Mouse (Mus musculus): ENCODE results near the gene Atp13a3.
"Not testable (repeated sequence)": the region's sequence is repeated elsewhere in the genome, so short reads cannot be mapped to it uniquely, and the experiment has no call there.

Atp13a3 gene

DNA sequence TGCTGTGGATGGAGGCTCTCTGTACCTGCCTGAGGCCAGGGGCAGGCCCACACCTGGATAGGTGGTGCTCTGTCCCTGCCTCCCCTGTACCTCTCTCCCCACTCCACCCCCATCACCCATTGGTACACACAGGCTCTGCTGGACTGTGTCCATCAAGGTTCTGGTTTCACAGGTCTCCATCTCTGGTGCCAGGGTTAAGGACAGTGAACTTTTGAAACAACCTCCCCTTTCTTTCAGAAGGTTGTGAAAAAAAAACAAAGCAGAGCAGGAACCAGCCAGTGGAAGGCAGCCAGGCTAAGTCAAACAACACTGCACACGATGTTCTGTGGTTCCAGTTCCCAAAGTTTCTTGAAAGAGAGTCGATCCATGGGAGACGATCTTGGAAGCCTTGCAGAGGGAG lies 6.9 kb upstream of the Atp13a3 start:
- in situ Hi-C loops (cut with MboI), result no loop called here

DNA sequence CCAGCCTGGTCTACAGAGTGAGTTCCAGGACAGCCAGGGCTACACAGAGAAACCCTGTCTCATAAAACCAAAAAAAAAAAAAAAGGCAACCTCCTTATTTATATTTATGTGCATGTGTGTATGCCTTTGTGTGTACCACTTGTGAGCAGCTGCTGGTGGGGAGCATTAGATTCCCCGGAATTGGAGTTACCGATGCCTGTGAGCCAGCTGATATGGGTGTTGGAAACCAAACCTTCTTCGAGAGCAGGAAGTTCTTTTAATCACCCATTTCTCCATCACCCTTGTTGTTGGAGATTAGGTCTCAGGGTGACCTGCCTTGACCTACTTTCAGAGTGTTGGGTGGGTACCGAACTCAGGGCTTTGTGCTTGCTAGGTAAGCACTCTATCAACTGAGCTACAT lies 5.1 kb upstream of the Atp13a3 start:
- in situ Hi-C loops (cut with MboI), result no loop called here

DNA sequence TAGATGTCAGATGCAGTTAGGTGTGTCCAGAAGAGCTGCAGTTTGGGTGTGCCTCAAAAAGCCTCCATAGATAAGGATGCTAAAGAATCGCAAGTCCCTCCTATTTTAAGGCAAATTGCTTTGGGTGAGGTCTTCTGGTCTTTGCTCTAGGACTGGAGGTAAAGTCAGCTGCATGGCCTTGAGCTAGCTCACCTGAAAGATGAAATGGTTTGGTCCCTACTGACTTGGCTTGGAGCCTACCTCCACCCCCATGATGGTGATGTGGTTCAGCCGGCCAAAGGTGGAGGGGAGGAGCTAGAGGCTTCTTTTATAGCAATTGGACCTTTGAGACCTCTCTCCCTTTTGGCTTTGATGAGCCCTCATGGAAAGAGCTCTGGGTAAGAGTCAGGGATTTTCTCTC lies 1.7 kb upstream of the Atp13a3 start:
- in situ Hi-C loops (cut with MboI), result no loop called here

DNA sequence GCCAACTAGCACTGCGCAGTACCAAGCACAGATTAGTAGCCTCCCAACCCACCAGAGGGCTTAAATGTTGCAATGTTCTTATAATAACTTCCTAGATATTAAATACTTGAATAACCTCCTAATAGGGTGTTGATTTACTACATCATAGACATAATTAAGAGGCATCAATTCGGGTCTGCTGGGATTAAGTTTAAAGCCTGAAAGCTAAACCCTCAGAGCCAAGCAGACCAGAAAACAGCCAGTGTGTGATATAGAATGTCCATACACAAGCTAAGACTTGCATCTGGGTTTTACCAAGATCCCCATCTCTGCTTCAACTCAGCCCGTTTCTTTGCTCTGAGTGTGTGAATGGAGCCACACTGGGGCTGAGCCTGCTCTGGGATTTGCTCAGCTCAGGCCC lies 2.2 kb downstream of the Atp13a3 start:
- in situ Hi-C loops (cut with MboI), result no loop called here

DNA sequence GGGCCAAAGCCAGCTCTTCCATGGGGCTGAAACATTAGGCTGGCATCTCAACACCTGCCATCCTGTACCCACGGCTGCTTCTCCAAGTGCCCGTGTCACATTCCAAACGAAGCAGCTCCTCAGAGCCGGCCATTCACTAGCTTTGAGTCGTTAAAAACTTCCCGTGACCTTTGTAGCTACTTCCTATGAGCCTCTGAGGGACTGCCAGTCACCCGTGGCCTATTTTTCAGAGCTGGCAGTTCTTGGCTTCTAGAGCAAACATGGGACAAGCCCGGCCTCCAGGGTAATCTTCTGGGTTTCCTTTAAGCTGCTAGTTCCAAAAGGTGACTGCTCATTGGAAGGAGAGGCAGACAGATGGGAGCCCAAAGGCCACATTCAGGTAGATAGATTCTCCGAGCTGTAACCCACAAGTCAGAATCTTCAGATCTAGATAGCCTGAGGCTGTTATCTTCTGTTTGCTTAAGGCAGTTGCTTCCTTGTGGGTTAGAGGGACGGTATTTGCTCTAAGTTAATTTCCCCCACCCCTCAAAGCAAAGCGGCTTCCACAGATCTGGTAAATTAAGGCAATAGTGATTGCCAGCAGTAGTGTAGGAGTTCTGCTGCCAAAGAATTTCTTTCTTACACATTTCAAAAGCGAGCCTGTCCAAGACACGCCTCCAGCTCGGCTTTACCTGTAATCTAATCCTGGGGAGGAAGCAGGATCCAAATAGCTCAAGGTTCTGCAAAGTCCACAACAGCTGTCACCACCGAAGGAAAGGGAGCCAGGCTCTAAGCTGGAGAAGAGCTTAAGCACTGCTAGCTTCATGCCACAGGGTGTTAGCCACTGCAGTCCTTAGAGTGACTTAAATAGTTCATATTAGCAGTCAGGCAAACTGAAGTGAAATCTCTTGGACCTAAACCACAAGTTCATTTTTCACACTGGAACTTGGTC lies 8.4 kb downstream of the Atp13a3 start:
- in situ Hi-C loops (cut with MboI), result no loop called here

DNA sequence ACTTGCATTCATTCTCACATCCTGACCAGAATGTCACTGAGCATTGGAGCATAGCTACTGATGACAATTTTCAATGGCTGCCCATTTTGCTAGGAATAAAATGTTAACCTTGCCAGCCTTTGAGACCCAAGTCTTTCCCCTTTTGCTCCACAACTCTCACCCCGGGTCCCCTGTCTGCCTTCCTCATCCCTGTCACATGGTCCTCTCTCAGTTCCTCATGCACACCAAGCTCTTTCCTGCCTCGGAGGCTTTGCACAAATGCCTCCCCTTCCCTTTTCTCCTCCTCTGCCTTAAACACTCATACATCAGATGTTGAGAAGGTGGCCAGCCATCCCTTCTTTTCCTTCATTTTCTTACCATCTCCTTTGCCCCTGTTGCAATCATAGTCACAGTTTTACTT lies 10.6 kb downstream of the Atp13a3 start:
- in situ Hi-C loops (cut with MboI), result no loop called here

DNA sequence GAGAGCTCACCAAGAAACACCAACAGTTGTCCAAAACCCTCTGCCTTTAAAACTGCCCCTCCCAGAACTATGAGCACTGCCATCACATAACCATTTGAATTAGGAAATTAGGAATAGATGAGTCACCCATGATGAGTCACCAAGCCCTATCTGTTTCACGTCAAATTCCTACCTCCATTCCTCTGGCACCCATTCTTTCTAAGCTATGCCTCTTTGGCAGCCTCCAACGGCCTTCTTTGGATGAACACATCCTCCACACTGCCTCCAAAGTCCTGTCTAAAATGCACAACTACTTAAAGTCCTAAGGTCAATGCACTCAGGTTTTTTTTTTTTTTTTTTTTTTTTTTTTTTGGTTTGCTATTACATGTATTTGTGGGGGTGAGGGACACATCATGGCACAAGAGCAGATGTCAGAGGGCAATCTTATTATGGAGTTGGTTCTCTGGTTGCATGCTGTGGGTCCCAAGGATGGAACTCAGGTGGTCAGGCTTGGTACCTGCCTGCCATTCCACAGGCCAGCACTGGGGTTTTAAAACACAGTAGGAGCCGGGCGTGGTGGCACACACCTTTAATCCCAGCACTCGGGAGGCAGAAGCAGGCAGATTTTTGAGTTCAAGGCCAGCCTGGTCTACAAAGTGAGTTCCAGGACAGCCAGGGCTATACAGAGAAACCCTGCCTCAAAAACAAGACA lies 15.0 kb downstream of the Atp13a3 start:
- in situ Hi-C loops (cut with MboI), result no loop called here

DNA sequence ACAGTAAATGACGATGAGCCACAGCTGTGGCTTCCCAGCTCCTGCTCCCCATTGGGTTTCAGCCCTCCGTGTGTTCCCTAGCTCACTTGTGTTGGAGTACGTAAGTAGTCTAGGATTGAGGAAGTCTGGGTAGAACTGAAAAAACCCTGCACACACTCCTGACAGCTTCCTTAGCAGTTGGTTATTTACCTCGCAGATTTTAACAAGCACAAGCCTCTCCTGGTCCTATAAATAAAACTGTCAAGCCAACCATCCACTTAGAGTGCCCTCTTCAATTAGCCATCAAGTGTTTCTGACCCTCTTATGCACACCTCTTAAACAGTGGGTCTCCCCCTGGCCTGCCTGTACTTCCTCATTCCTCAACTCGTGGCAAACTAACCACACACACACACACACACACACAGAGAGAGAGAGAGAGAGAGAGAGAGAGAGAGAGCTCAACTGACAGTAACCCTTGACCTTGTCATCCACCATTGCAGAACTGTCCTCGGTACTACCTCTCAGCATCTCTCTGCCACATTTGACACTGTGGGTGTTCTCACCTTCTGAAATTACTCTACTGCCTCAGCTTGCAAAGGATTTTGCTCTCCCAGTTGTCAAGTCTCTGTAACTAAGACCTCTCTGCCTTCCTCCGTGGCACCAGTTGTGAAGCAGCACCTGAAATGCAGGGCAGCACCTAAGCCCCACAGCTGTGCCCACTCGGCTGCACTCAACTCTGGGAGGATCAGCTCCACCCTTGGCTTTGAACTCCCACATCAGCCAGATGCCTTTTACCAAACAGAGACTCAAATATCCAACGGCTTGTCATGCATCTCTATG lies 15.7 kb downstream of the Atp13a3 start:
- in situ Hi-C loops (cut with MboI), result no loop called here

DNA sequence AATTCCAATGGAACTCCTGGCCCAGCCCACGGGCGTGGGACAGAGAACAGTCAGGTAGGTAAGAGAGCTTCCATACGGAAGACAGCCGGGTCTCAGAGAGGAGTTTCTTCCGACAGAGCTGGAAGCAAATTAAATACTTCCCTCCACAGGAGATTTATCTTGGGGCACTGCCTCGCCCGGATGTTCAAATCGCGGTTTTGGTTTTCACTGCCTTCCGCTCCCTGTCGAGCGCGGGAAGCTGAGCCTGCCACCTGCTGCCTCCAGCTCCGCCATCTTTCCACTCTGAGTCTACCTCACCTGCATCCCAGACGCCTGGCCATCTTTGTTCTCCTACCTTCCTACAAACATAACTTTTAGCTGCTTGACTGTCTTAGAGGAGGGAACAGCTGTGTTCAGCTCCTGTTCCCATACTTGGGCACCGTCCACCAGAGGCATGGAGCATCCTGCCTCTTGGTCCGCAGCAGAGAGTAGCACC lies 16.5 kb downstream of the Atp13a3 start:
- in situ Hi-C loops (cut with MboI), result no loop called here

DNA sequence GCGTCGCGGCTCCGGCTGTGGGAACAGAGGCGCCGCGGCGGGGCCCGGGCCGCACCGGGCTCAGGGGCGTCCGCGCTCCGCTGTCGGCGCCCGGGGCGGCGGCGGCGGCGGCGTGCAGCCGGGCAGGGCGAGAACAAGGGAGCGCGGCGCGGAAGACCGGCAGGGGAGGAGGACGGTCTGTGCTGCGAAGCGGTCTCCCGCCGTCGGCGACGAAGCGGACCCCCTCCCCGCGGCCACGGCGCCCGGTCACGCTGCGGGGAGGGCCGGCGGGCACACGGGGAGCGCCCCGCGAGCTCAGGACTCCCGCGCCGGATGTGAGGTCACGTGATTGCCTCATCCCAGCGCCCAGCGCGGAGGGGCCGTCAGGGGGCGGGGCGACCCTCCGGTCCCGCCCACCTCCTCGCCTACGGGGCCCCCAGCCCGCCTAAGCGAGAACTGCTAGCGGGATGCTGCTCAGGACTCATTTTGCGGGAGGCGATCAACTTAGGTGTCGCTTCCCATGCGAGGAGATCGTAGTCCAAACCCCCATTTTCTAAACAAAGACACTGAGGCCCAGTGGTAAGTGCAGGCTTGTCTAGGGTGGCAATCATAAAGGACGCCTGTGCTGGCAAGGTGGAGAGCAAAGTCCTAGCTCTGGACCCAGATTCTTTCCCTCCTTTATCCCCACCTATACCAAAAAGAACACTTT lies 17.1 kb downstream of the Atp13a3 start:
- in situ Hi-C loops (cut with MboI), result no loop called here

DNA sequence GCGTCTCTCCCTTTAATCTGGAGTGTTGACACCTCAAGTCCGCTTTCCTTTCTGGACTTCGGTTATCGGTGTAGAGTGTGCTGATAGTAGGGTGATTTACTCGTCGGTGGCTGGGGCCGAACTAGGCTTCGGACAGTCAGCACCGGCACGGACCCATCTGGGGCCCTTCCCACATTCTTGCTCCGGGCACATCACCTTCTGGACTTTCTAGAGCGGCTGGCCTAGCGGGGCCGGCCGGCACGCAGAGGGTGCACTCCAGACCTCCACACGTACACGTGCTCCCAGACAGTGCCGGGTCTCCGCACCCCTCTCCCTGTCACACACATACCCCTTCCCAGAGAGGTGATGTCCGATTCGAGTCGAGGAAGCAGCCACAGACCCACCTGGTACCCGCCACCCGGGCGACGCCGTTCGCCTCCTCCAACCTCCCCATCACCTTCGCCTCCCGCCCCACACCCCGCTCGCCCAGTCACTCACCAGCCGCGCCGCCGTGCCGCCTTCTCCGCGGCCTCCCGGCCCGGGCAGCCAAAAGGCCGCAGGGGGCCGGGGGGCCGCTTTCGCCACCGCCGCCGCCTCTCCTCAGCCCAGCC lies 17.8 kb downstream of the Atp13a3 start:
- in situ Hi-C loops (cut with MboI), result no loop called here

DNA sequence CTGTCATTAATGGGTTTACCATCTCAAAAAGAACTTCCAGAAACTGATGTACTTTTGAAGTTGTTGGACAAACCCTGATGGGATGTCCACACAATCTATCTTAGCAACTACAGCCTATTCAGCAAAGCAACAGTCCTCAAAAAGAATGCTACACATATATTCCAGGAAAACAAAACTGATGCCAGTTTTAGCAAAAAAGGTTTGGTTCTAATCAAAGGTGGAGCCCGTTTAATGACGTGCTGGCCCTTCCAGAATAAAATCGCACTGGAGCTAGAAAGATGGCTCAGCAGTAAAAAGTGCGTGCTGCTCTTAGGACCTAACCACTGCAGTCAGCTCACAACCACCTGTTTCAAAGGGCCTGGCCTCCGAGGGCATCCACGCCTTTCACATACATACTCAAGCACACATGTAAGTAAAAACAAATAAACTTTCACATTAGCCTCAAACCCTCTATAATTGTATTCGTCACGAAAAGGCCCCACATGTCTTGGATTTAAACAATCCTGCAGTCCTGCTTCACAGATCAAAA lies 18.8 kb downstream of the Atp13a3 start:
- in situ Hi-C loops (cut with MboI), result no loop called here

DNA sequence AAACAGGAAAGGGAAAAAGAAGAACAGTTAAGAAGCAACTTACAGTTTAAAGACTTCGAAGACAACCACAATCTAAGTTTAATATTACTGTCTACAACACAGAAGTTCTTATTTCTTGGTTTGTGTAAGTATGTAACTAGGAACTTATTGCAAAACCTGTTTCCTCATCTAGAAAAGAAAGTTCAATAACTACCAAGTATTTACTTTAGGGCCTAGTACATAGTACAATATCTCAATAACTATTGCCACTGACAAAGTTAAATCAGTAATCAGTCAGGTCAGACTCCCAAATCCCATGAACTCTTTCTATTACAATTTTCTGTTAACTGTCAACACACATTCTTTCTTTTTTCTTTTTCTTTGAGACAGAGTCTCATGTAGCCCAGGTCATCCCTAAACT lies 20.2 kb downstream of the Atp13a3 start:
- in situ Hi-C loops (cut with MboI), result no loop called here

DNA sequence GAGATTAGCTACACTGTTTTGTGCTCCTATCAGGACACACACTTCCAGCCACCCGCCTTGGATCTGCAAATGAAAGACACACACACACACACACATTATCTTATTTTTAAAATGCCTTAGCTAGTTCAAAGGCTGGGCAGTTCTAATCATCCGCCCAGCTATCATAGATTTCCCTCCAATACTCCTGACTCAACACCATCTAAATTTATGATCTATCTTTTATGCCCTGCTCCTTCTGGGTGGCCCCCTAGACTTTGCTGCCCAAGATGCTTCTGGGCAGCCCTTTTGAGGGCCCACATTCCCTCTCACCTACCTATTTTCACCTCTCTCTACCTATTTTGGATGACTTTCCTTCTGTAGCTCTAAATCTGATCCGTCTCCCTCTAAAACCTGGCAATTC lies 29.5 kb downstream of the Atp13a3 start:
- in situ Hi-C loops (cut with MboI), result loop anchor here (5.0 kb wide), 1 partner anchor 136 kb away; no protein-coding TSS in a partner anchor

DNA sequence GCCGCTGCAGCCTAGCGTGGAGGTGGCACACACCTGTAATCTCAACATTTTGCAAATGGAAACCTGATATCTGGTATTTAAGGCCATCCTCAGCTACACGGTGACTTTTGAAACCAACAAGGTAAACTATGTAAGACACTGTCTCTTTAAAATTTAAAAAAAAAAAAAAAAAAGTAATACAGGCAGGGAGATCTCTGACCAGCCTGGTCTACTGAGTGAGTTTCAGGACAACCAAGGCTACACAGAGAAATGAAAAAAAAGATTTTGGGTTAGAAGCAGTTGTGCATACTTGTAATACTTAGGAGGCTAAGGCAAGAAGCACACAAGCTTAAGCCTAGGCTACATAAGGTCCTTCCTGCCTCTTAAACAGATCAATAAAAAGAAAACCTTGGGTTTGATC lies 30.8 kb downstream of the Atp13a3 start:
- in situ Hi-C loops (cut with MboI), result loop anchor here (5.0 kb wide), 1 partner anchor 137 kb away; no protein-coding TSS in a partner anchor

DNA sequence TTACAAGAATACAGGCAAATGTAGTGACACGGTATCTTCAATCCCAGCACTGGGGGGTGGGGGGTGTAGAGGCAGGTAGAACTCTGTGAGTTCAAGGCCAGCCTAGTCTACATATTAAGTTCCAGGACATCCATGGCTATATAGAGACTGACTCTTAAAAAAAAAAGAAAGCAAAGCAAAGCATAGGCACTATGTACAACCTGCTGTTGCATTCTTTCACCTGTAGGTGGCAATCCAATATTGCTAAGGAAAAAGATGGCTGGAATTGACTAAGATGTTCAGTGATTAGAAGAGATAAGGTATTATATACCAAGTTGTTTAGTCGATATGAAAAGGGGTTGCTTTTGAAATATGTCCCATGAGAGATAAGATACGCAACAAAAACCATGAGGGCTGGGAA lies 31.5 kb downstream of the Atp13a3 start:
- in situ Hi-C loops (cut with MboI), result no loop called here

DNA sequence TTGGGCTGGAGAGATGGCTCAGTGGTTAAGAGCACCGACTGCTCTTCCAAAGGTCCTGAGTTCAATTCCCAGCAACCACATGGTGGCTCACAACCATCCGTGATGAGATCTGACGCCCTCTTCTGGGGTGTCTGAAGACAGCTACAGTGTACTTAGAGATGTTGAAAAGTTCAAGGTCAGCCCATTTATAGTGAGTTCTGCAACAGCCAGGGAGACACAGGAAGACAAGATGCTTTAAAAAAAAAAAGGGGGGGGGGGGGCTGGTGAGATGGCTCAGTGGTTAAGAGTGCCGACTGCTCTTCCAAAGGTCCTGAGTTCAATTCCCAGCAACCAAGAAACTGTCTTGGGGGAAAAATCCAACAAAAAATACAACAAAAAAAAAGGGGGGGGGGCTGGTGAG lies 32.5 kb downstream of the Atp13a3 start:
- in situ Hi-C loops (cut with MboI), result not testable (repeated sequence)

DNA sequence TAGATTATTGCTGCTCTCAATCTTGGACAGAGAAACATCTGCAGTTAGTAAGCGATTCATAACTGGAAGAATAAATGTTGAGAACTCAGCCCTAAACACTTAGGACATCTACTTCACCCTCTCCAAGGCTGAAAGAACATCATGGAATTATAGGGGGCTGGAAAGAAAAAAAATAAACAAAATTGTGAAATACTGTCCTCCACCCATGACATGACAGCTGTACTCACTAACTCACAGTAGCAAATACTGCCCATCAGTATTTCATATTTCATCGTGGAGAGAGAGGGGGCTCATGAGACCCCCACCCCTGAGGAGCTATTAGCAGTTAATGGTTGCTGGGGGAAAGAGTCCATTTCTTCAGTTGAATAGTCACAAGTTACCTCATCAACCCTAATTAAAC lies 38.4 kb downstream of the Atp13a3 start:
- in situ Hi-C loops (cut with MboI), result no loop called here

DNA sequence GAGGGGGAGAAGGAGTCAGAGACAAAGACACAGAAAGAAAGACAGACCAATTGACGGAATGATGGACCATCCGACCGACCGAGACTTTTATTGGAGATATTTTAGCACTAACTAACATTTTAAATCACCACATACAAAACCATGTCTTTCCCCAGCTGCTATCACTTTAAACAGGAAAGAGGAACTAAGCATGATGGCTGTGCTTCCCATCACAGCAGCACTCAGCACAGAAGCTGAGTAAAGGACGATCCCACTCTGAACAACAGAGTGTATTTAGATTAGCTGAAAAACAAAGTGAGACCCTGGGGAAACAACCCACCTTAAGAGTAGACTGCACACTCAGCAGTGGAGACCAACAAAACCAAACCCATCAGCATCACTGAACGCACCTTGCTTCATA lies 41.2 kb downstream of the Atp13a3 start:
- in situ Hi-C loops (cut with MboI), result no loop called here

DNA sequence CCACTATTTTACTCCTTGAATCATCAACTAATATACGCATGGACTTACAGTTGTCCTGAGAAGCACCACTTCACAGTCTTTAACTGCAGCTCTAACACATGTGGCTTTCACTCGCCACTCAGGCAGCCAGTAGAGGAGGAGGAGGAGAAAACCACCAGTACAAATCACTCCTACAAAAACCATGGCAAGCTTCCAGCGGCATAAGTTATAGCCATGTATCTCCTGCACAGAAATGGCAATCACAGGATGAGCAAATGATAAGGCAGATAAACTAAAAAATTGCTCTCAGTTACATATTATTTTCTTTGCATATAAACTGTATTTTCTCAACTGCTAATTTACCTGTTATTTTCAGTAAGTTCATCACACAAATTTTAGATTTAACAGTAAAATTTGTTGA lies 43.2 kb downstream of the Atp13a3 start:
- in situ Hi-C loops (cut with MboI), result no loop called here

DNA sequence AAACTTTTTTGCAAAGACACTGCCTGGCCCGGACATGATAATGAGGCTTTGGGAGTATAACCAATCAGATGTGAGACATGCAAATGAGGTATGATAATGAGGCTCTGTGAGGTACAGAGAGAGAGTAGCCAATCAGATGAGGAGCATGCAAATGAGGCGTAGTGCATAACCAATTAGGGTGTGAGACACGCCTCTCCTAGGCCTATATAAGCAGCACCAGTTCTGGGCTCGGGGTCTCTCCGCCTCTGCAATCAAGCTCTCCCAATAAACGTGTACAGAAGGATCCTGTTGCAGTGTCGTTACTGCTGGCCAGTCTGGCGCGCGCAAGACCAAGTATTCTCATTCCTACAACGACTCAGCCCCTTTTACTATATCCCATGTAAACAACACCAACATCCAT lies 52.3 kb downstream of the Atp13a3 start:
- in situ Hi-C loops (cut with MboI), result not testable (repeated sequence)

Data from mature B cell (primary cell).